Mouse (Mus musculus): ENCODE results near the gene Srd5a2.
"Not testable (repeated sequence)": the region's sequence is repeated elsewhere in the genome, so short reads cannot be mapped to it uniquely, and the experiment has no call there.

The Srd5a2 gene

DNA sequence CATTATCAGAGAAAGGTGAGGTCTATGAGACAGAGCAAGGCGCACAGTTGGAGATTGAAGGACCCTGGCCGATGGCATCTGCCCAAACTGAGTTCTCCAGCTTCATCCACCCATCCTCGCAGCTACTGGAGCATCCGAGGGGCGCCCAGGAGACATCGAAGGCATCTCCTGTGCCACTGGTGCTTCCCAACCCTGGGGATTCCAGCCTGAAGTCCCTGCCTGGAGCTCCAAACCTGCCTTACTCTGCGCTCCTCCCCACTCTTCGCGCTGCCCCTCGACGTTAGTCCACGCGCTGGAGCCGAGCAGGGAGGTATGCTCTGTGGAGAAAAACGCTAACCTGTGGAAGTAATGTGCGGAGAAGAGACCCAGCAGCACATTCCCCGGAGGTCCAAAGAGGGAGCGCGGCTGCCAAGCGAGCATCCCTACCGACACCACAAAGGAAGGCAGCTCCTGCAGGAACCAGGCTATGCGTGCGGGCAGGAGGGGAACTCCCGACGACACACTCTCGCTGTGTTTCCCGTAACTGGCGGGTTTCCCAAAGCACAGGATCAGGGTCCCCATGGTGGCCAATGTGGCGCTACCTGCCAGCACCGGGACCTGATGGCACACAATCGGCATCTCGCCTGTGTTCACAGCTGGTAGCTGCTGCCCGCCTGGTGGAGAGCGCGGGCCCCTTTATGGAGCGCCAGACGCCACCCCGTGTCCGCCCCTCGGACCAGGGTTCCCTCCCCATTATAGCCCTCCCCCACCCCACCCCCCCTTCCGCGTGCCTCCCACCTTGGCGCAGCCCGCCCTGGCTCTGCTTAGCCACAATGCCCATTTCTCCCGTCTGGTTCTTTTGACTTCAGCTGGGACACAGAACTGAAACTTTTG, at the start of gene Srd5a2:
Gene Srd5a2, minus strand, starts transcription at position 707 of the 873 bp plus-strand sequence.
- DNase-seq = no peak

- DNase-seq = peak in 1 of 2 experiments; percentile 56
Observed at GRCm38 (mm10) chr17:74088886-74089678, 41.4 kb upstream of the Srd5a2 start.

DNA sequence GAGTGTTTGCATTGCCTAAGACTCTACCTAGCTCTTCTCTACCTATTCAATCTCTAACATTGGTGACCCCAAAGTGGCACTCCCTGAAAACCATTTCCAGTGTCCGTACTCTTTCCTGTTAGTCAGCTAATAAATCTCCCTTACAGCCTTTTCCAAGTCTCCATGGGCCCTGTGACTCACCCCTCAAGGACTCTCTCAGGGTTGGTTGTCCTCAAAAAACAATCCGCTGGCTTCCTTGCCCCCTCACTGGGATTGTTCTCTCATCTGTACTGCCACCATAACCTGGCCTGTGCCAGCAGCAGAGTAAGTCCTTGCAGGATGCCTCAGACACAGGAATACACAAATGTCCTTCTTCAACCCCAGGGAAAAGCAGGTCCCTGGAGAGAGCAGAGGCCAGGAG, 40.3 kb upstream of the Srd5a2 start:
- DNase-seq = no peak

- no peak for DNase-seq
Observed at GRCm38 (mm10) chr17:74083370-74083769, 35.7 kb upstream of the Srd5a2 start.

GRCm38 (mm10) chr17:74080076-74080615, 32.4 kb upstream of the Srd5a2 start:
- DNase-seq = no peak

GRCm38 (mm10) chr17:74078776-74079495, 31.2 kb upstream of the Srd5a2 start:
- DNase-seq = no peak

GRCm38 (mm10) chr17:74073067-74073466, 25.4 kb upstream of the Srd5a2 start:
- DNase-seq = not testable (repeated sequence)

GRCm38 (mm10) chr17:74062763-74063162, 15.0 kb upstream of the Srd5a2 start:
- not testable (repeated sequence) for DNase-seq

DNA sequence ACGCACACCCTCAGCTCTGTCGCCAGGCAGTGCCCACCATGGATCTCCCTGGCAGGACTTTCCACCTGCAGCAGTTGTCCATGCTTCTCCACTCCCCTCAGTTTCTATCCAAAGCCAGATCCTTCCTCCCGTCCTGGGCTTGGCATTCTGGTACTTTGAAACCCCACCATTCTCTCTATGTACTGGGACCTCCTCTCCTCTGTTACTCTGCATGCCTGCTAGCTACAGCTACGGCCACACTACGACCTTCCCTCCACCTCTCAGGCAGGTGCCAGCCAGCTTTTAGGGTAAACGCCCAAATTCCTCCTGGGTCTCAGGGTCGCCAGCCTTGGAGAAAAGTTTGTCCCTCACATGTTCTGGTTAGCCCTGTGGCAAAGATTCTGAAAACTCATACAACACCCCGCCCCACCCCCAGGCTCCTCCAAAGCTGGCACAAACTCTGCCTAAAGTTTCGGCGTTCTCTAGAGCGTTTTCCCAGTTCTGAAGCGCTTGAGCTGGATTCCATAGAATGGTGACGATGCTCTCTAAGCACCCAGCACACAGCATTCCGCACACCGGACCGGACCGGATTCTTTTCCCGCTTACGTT, 607 bp upstream of the Srd5a2 start:
- no peak for DNase-seq

- DNase-seq = no peak
Observed at GRCm38 (mm10) chr17:74043754-74044153, 4.0 kb downstream of the Srd5a2 start.

- DNase-seq = peak; percentile 75 to 89
Observed at GRCm38 (mm10) chr17:74020526-74021203, 27.1 kb downstream of the Srd5a2 start.

- no peak for DNase-seq
Observed at GRCm38 (mm10) chr17:74018281-74018680, 29.4 kb downstream of the Srd5a2 start.

GRCm38 (mm10) chr17:74017649-74018048, 30.1 kb downstream of the Srd5a2 start:
- DNase-seq = no peak

DNA sequence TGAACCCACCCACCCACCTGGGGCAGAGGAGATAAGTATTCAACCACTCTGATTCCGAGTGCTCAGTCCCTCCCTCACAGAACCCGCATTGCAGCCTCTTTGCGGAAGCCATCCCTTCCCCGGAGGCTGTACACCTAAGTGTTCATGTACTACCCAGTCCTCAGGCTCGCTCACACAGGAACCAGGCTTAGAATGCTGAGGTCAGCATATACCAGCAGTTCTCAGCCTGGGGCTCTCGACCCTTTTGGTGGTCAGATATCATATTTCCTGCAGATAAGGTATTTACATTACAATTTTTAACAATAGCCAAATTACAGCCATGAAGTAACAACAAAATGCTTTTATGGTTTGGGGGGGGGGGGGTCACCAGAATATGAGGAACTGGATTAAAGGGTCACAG, 32.6 kb downstream of the Srd5a2 start:
- no peak for DNase-seq

DNA sequence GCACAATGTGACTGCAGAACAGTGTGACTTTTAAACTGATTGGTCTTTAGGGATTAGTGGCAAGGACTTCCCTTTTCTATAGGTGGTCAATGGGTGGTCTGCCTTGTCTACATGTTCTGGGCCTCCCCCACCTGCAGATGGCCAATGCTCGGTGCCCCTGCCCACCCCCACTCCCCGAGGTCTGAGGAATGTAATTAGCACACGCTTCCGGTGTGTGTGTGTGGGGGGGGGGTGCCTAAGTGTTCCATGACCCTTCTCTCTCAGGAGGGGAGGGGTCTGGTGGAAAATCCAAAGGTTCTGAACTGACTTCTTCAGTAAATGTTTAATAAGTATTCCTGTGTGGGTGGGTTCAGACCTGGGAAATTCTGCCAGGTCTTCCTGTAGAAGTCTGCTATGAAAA, 39.0 kb downstream of the Srd5a2 start:
- DNase-seq = no peak

DNA sequence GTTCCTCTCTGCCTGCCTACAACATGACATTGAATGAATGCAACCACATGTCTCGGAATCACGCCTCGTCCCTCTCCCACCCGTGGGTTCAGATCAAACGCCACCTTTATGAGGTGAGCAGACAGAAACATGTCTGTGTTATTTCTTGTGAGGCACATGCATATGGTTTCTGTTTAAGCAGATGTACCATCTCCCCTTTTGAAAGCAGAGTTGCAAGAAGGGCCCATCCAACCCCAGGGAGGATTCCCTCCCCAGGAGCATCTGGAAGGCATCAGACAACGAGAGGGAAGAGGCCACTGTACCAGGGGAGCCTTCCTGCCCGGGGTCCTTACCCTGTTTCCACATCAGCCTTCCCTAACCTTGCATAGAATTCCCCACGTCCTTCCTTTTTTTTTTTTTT, 40.7 kb downstream of the Srd5a2 start:
- DNase-seq = no peak

DNA sequence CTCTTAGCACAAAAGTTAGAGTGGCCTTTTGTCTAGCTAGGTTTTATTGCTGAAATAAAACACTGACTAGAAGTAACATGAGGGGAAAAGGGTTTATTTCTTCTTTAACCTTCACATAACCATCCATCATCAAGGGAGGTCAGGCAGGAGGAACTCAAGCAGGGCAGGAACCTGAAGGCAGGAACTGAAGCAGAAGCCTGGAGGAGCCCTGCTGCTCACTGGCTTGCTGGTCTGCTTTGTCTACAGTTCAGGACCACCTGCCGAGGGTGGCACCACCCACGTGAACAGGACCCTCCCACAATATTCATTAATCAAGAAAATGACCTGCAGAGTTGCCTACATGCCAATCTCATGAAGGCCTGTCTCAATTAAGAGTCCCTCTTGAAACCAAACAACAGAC, 45.3 kb downstream of the Srd5a2 start:
- no peak for DNase-seq

GRCm38 (mm10) chr17:73995907-73996645, 51.6 kb downstream of the Srd5a2 start:
- no peak for DNase-seq

DNA sequence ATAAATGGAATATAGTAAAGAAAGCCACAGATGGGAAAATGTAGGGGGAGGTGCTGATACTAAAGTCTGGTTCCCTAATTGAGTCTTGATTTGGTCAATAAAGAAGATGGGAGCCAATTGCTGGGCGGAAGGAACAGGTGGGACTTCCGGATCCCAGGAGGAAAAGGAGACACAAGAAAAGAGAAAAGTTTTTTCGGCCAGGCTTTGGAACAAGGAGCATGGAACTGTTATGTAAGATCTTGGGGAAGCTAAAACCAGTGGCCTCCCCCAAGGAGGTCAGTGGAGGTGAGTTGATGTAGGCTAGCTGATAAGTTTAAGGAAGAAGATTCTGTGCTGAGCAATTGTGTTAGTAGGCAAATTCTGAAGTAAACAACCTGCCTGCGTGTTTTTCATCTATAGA, 56.5 kb downstream of the Srd5a2 start:
- no peak for DNase-seq

GRCm38 (mm10) chr17:73986571-73986970, 61.1 kb downstream of the Srd5a2 start:
- DNase-seq = no peak

GRCm38 (mm10) chr17:73985936-73986335, 61.8 kb downstream of the Srd5a2 start:
- DNase-seq = peak in 1 of 2 experiments; percentile 21
